Mouse (Mus musculus) megakaryocyte, embryonic 14.5 days (primary cell): Measurements from ENCODE around the gene Npsr1. TPM values are rescaled to one million over a fixed set of nuclear protein-coding genes. Genes with fewer than 3 reads are reported as not detected.

Source experiments
- H3K27me3 ChIP-seq: replicated peaks from 2 replicates; pipeline ENCODE3; 2012; ENCODE audit warnings: inconsistent platforms
- H3K36me3 ChIP-seq: replicated peaks from 2 replicates; pipeline ENCODE3; 2012; ENCODE audit warnings: low read length, inconsistent platforms, mixed read lengths
- H3K4me1 ChIP-seq: 2 replicates; pipeline ENCODE4 v1.6.1; 2012; ENCODE audit warnings: inconsistent platforms
- H3K4me3 ChIP-seq: replicated peaks from 2 replicates; pipeline ENCODE3; 2012; ENCODE audit warnings: moderate library complexity, mild to moderate bottlenecking, inconsistent platforms
- H3K9me3 ChIP-seq: 2 replicates; pipeline ENCODE4 v1.6.1; 2012; ENCODE audit warnings: inconsistent platforms
- FLI1 ChIP-seq: IDR thresholded peaks from 2 replicates; pipeline ENCODE4 v1.6.1; 2012; ENCODE audit warnings: low read length, inconsistent platforms, mixed read lengths
- GATA1 ChIP-seq: IDR thresholded peaks from 3 replicates; pipeline ENCODE4 v1.6.1; 2012; ENCODE audit warnings: mixed read lengths, low read length, inconsistent platforms, borderline replicate concordance
- polyA plus RNA-seq: library from polyadenylated mRNA; stranded (reverse); fragments of >175 nt; gene quantifications from 2 replicates; pipeline ENCODE4 v1.2.3, GENCODE M21; 2012; ENCODE audit warnings: low replicate concordance; ENCODE audit not compliant: insufficient read depth

The Npsr1 gene
- polyA plus RNA-seq, 1 experiment = not detected

- Histone ChIP-seq H3K27me3 (no peaks in the 10 kb centered on the region), H3K4me1 (peaks cover 68% of the 10 kb centered on the region), H3K9me3 (no peaks in the 10 kb centered on the region), H3K36me3 (no peaks in the 10 kb centered on the region), H3K4me3 (no peak overlapping the region)
- TF ChIP-seq FLI1 (no peak), GATA1 (no peak)
These were observed 187.6 kb downstream of the Npsr1 start for GRCm38 (mm10) chr9:24285419-24285818.

DNA sequence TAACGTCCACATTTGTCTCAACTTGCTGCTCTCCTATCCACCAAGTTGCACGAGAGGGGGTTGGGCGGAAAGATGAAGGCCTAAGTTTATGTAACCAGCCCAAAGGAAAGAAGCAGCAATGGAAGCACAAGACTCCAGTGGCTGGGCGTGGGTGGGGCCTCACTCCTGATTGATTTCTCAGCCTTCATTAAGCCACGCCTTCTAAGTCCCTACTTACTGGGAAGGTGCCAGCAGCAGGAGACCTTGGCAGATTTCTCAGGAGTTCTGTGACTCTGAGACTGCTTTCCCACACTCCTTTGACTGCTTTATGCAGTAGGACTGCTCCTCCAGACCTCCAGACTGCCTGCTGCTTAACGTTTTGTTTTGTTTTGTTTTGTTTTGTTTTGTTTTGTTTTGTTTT is 193.6 kb downstream of the Npsr1 start:
- H3K36me3 ChIP-seq = no peaks in the 10 kb centered on the region
- H3K4me1 ChIP-seq = peaks cover 46% of the 10 kb centered on the region
- H3K4me3 ChIP-seq = peak overlapping the region; percentile 31
- TF ChIP-seq FLI1 (no peak), GATA1 (no peak)
- H3K27me3 ChIP-seq = no peaks in the 10 kb centered on the region
- no peaks in the 10 kb centered on the region for H3K9me3 ChIP-seq

- Histone ChIP-seq H3K4me1 (peaks cover 32% of the 10 kb centered on the region), H3K27me3 (no peaks in the 10 kb centered on the region), H3K36me3 (no peaks in the 10 kb centered on the region), H3K4me3 (no peak overlapping the region), H3K9me3 (no peaks in the 10 kb centered on the region)
- TF ChIP-seq FLI1 = no peak
- no peak for TF ChIP-seq GATA1
These were observed 195.6 kb downstream of the Npsr1 start for GRCm38 (mm10) chr9:24293252-24293959.

GRCm38 (mm10) chr9:24302906-24303305 is 205.1 kb downstream of the Npsr1 start:
- no peak overlapping the region for H3K4me3 ChIP-seq

DNA sequence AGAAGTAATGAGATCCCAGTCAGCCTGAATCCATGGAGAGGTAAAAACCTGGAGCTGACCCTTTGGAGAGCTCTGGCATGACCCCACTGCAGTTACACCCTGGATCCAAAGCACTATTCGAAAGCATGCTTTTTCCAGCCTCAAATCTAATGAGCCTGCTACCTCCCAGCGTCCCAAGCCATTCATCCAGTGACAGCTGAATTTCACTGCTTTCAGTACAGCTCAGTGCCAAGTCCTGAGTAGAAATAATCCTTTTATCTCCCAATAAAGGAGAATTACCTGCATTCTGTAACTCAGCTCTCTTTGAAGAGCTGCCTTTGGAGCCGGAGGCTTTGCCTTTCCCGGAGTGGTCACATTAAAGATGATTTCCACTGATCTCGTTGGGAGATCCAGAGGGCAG is 209.2 kb downstream of the Npsr1 start:
- Histone ChIP-seq H3K4me1 (no peaks in the 10 kb centered on the region), H3K4me3 (no peak overlapping the region), H3K9me3 (peaks cover 19% of the 10 kb centered on the region), H3K36me3 (no peaks in the 10 kb centered on the region), H3K27me3 (peaks cover 2% of the 10 kb centered on the region)
- TF ChIP-seq FLI1 (no peak), GATA1 (no peak)

More at GRCm38 (mm10) chr9:24302906-24303305, 205.1 kb downstream of the Npsr1 start:
- no peaks in the 10 kb centered on the region for H3K36me3 ChIP-seq
- no peaks in the 10 kb centered on the region for H3K4me1 ChIP-seq
- 0 out of 2 replicates have a peak, but pooled peaks cover 3% of the 10 kb centered on the region for H3K9me3 ChIP-seq
- peaks cover 2% of the 10 kb centered on the region for H3K27me3 ChIP-seq
- TF ChIP-seq FLI1 (no peak), GATA1 (no peak)

DNA sequence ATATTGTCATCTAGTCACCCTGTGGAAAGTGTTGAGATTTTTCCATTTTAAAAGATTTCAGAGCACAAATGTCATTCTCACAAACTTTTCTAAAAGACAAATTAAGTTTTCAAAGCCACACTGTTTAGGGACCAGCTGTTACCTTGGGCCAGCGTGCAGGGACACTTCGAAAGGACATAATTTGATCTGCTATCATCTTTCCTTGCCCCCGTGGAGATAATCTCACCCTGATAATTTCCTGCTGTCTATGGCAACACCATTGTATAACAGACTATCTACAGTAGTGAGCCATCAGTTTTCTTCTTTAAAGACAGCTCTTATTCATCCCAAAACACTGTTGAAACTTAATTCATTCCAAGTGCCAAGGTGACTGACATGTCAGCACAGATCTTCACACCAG is 209.6 kb downstream of the Npsr1 start:
- H3K4me1 ChIP-seq = no peaks in the 10 kb centered on the region
- H3K9me3 ChIP-seq = peaks cover 16% of the 10 kb centered on the region
- H3K4me3 ChIP-seq = no peak overlapping the region
- TF ChIP-seq FLI1 (no peak), GATA1 (no peak)
- H3K36me3 ChIP-seq = no peaks in the 10 kb centered on the region
- H3K27me3 ChIP-seq = peaks cover 2% of the 10 kb centered on the region

DNA sequence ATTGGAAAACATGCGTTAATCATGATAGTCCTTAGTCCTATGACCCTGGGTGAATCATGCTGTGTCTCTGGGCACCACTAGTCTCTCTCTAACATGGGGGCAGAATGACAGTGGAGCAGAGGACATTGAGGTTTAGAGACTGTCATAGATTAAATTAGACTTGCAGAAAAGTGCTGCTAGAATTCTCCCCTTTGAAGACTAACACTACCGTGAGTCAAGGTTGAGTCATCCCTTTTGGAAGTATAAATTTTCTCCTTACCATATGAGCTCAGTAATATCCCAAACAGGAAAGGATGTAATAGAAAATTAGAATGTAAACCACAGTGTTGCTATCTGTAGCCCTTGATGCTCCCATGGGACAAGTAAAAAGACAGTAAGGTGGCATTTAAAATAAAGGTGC is 218.0 kb downstream of the Npsr1 start:
- no peak overlapping the region for H3K4me3 ChIP-seq
- TF ChIP-seq FLI1 (no peak), GATA1 (no peak)

DNA sequence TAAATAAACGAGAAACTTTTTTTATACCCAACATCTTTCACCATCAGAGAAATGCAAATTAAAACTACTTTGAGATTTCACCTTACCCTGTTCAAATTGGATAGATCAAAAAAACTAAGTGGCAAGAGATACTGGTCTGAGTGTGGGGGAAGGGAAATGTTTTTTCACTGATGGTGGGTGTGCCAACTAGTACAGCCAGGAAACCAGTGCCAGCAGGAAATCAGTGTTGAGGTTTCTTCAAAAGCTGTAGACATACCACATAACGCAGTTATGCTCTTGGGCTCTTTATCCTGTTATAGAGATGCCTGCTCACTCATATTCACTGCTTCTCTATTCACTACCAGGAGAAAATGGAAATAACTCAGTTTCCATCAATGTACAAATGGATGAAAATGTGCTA is 233.9 kb downstream of the Npsr1 start:
- Histone ChIP-seq H3K9me3 (no peaks in the 10 kb centered on the region), H3K4me3 (no peak overlapping the region), H3K36me3 (no peaks in the 10 kb centered on the region), H3K4me1 (no peaks in the 10 kb centered on the region), H3K27me3 (peaks cover 9% of the 10 kb centered on the region)
- TF ChIP-seq FLI1 (no peak), GATA1 (no peak)

More for the DNA sequence above, 218.0 kb downstream of the Npsr1 start:
- Histone ChIP-seq H3K27me3 (peaks cover 2% of the 10 kb centered on the region), H3K9me3 (peaks cover 4% of the 10 kb centered on the region), H3K36me3 (no peaks in the 10 kb centered on the region), H3K4me1 (no peaks in the 10 kb centered on the region)

DNA sequence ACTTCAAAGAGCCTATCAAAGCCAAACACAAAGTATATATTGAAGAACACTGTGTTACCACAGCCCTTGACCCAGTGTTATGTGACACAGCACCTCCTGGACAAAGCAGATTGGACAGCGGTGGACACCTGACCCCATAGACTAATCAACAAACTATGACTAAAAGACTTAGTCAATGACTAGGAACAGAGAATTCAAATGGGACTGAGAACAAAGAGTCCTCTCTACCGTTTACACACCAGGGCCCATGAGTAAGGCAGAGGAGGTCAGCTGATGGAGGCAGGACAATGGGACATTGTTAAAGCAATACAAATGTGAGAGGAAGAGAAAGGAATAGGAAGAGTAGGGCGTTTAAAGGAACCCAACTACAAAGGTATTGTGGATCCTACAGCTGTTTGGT is 243.5 kb downstream of the Npsr1 start:
- peaks cover 8% of the 10 kb centered on the region for H3K4me1 ChIP-seq
- TF ChIP-seq FLI1 = no peak
- no peak for TF ChIP-seq GATA1
- H3K27me3 ChIP-seq = peaks cover 2% of the 10 kb centered on the region
- H3K4me3 ChIP-seq = no peak overlapping the region
- H3K36me3 ChIP-seq = no peaks in the 10 kb centered on the region
- no peaks in the 10 kb centered on the region for H3K9me3 ChIP-seq

GRCm38 (mm10) chr9:24347011-24347410 is 249.2 kb downstream of the Npsr1 start:
- Histone ChIP-seq H3K27me3 (peaks cover 10% of the 10 kb centered on the region), H3K4me3 (no peak overlapping the region), H3K9me3 (peaks cover 10% of the 10 kb centered on the region; the same call in 1 of the 2 replicates), H3K4me1 (peaks cover 12% of the 10 kb centered on the region), H3K36me3 (no peaks in the 10 kb centered on the region)
- TF ChIP-seq GATA1 (no peak), FLI1 (no peak)

DNA sequence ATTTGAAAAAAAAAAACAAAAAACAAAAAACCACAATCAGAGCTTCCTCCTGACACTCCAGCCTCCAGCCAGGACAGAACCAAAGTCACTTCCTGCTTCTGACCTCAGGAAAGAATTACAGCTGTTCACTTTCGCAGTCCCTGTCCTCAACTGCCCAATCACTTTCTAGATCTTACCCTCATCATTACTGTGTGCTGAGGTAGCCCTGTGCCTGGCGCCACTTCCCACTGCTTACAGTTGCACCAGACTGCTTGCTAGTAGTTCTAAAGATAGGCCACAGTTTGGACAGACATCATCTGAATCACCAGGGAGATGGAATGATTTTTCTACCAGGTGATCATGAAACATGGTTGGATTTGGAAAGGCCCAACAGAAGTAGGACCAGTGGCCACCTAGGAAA is 251.7 kb downstream of the Npsr1 start:
- Histone ChIP-seq H3K4me3 (peak overlapping the region; percentile 28), H3K36me3 (no peaks in the 10 kb centered on the region), H3K4me1 (peaks cover 12% of the 10 kb centered on the region), H3K27me3 (peaks cover 17% of the 10 kb centered on the region), H3K9me3 (peaks cover 14% of the 10 kb centered on the region; the same call in 1 of the 2 replicates)
- TF ChIP-seq FLI1 (no peak), GATA1 (no peak)
